Mouse (Mus musculus): Measurements from ENCODE around the gene Oprm1. TPM values are rescaled to one million over a fixed set of nuclear protein-coding genes. Genes with fewer than 3 reads are reported as not detected.
"Not testable (repeated sequence)": the region's sequence is repeated elsewhere in the genome, so short reads cannot be mapped to it uniquely, and the experiment has no call there.

Gene Oprm1
- total and polyA plus RNA-seq, 3 experiments, result 0.05 TPM; not detected in 2

DNA sequence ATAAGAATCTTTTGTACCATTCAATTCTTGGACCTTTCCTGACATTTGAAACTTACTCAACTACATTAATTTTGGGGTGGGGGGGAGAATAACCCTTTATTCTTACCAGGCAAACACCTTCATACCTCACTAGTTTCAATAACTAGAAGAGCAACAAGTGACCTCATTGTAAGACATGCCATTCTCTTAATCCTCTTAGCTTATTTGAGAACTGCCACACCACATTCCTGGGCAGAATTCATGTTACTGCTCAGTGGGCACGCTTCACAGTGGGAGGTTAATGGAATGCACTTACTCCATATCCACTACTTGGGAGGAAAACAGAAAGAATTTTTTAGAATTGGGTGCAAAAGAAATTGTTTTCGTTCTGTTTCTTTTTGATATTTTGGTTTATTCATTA, 90.5 kb downstream of the Oprm1 start:
- Histone ChIP-seq H3K4me3 (ENCODE audit: low read depth, low read length) (no peak overlapping the region), H3K36me3 (replicated peaks) (no peaks in the 10 kb centered on the region), H3K4me1 (ENCODE audit: insufficient read depth, low read depth, low read length) (no peaks in the 10 kb centered on the region), H3K9me3 (replicated peaks) (no peaks in the 10 kb centered on the region), H3K27me3 (ENCODE audit: insufficient read depth, low read length) (no peaks in the 10 kb centered on the region)
- DNase-seq (ENCODE audit: low spot score), result no peak
- no peak for TF ChIP-seq TAL1 (conservative IDR thresholded peaks at IDR 0.05; ENCODE audit: low read depth, low read length)
- TF ChIP-seq CTCF (IDR thresholded peaks at IDR 0.05; ENCODE audit: low read depth, low read length), result no peak
- no peak for TF ChIP-seq POLR2AphosphoS5 (IDR thresholded peaks at IDR 0.05; ENCODE audit: insufficient replicate concordance, low read depth, low read length)
- TF ChIP-seq GATA1 (IDR thresholded peaks at IDR 0.05; ENCODE audit: borderline replicate concordance, low read length), result no peak
- TF ChIP-seq GATA2 (IDR thresholded peaks at IDR 0.05; ENCODE audit: borderline replicate concordance, low read depth, low read length), result no peak
- no peak for ATAC-seq (ENCODE audit: extremely low read depth, insufficient number of reproducible peaks, low FRiP score, poor library complexity, severe bottlenecking)

- no peak for ATAC-seq (ENCODE audit: extremely low read depth, insufficient number of reproducible peaks, low FRiP score, poor library complexity, severe bottlenecking)
- no peaks in the 10 kb centered on the region for H3K4me1 ChIP-seq (ENCODE audit: insufficient read depth, low read depth, low read length)
- no peaks in the 10 kb centered on the region for H3K36me3 ChIP-seq (replicated peaks)
- TF ChIP-seq GATA1 (IDR thresholded peaks at IDR 0.05; ENCODE audit: borderline replicate concordance, low read length) (no peak), CTCF (IDR thresholded peaks at IDR 0.05; ENCODE audit: low read depth, low read length) (no peak), TAL1 (conservative IDR thresholded peaks at IDR 0.05; ENCODE audit: low read depth, low read length) (no peak), POLR2AphosphoS5 (IDR thresholded peaks at IDR 0.05; ENCODE audit: insufficient replicate concordance, low read depth, low read length) (no peak), GATA2 (IDR thresholded peaks at IDR 0.05; ENCODE audit: borderline replicate concordance, low read depth, low read length) (no peak)
- H3K4me3 ChIP-seq (ENCODE audit: low read depth, low read length), result no peak overlapping the region
- no peak for DNase-seq (ENCODE audit: low spot score)
- H3K27me3 ChIP-seq (ENCODE audit: insufficient read depth, low read length), result no peaks in the 10 kb centered on the region
- H3K9me3 ChIP-seq (replicated peaks), result no peaks in the 10 kb centered on the region
These were observed 97.5 kb downstream of the Oprm1 start for GRCm38 (mm10) chr10:6855812-6856211.

- no peak for DNase-seq (ENCODE audit: low spot score)
- ATAC-seq (ENCODE audit: extremely low read depth, insufficient number of reproducible peaks, low FRiP score, poor library complexity, severe bottlenecking), result no peak
These were observed 113.2 kb downstream of the Oprm1 start for GRCm38 (mm10) chr10:6871418-6872072.

DNA sequence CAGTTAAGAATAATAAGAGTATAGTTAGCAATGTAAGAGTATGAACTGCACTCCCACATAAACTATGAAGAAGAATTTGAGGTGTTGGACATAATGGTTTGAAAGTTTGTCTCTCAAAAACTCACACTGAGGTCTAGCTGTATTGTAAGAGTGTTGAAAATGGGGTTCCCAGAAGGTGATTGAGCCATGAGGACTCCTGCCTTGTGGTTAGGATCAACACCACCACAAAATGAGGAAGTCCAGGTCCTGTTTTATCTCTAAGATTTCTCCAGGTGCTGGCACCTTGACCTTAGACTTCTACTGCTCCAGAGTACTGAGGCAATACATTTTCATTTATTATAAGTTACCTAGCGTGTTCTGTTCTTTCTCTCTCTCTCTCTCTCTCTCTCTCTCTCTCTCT, 115.6 kb downstream of the Oprm1 start:
- no peaks in the 10 kb centered on the region for H3K4me1 ChIP-seq (ENCODE audit: insufficient read depth, low read depth, low read length)
- H3K36me3 ChIP-seq (replicated peaks), result no peaks in the 10 kb centered on the region
- no peak for TF ChIP-seq POLR2AphosphoS5 (IDR thresholded peaks at IDR 0.05; ENCODE audit: insufficient replicate concordance, low read depth, low read length)
- TF ChIP-seq GATA2 (IDR thresholded peaks at IDR 0.05; ENCODE audit: borderline replicate concordance, low read depth, low read length), result no peak
- TF ChIP-seq TAL1 (conservative IDR thresholded peaks at IDR 0.05; ENCODE audit: low read depth, low read length), result no peak
- TF ChIP-seq GATA1 (IDR thresholded peaks at IDR 0.05; ENCODE audit: borderline replicate concordance, low read length), result no peak
- no peak for TF ChIP-seq CTCF (IDR thresholded peaks at IDR 0.05; ENCODE audit: low read depth, low read length)
- no peak for ATAC-seq (ENCODE audit: extremely low read depth, insufficient number of reproducible peaks, low FRiP score, poor library complexity, severe bottlenecking)
- H3K9me3 ChIP-seq (replicated peaks), result 0 out of 2 replicates have a peak, but pooled peaks cover 2% of the 10 kb centered on the region
- DNase-seq (ENCODE audit: low spot score), result no peak
- H3K4me3 ChIP-seq (ENCODE audit: low read depth, low read length), result no peak overlapping the region
- no peaks in the 10 kb centered on the region for H3K27me3 ChIP-seq (ENCODE audit: insufficient read depth, low read length)

More at GRCm38 (mm10) chr10:6871418-6872072, 113.2 kb downstream of the Oprm1 start:
- no peaks in the 10 kb centered on the region for H3K4me1 ChIP-seq (ENCODE audit: insufficient read depth, low read depth, low read length)
- no peak overlapping the region for H3K4me3 ChIP-seq (ENCODE audit: low read depth, low read length)
- H3K27me3 ChIP-seq (ENCODE audit: insufficient read depth, low read length), result no peaks in the 10 kb centered on the region
- H3K9me3 ChIP-seq (replicated peaks), result peaks cover 7% of the 10 kb centered on the region; the same call in 1 of the 2 replicates
- no peaks in the 10 kb centered on the region for H3K36me3 ChIP-seq (replicated peaks)
- TF ChIP-seq GATA2 (IDR thresholded peaks at IDR 0.05; ENCODE audit: borderline replicate concordance, low read depth, low read length) (no peak), GATA1 (IDR thresholded peaks at IDR 0.05; ENCODE audit: borderline replicate concordance, low read length) (no peak), POLR2AphosphoS5 (IDR thresholded peaks at IDR 0.05; ENCODE audit: insufficient replicate concordance, low read depth, low read length) (no peak), CTCF (IDR thresholded peaks at IDR 0.05; ENCODE audit: low read depth, low read length) (no peak), TAL1 (conservative IDR thresholded peaks at IDR 0.05; ENCODE audit: low read depth, low read length) (no peak)

DNA sequence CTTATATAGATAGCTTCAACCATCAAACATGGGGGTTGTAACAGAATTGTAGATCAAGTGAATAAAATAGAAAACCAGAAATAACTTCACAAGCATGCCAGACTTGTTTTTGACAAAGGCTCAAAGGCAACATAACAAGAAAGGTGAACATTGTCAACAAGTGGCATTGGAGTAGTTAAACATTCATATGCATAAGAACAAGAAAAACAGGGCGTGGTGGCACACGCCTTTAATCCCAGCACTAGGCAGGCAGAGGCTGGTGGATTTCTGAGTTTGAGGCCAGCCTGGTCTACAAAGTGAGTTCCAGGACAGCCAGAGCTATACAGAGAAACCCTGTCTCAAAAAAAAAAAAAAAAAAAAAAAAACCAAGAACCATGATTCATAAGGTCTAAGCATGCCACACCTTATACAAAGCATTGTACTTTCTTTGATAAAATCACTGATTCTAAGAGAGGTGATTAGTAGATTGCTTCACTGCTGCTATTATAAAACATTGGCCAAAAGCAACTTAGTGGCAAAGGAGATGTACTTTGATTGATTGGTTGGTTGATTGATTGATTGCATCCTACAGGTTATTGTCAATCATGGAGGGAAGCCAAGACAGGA, 120.1 kb downstream of the Oprm1 start:
- Histone ChIP-seq H3K27me3 (ENCODE audit: insufficient read depth, low read length) (no peaks in the 10 kb centered on the region), H3K36me3 (replicated peaks) (no peaks in the 10 kb centered on the region), H3K4me3 (ENCODE audit: low read depth, low read length) (no peak overlapping the region), H3K9me3 (replicated peaks) (no peaks in the 10 kb centered on the region), H3K4me1 (ENCODE audit: insufficient read depth, low read depth, low read length) (no peaks in the 10 kb centered on the region)
- TF ChIP-seq CTCF (IDR thresholded peaks at IDR 0.05; ENCODE audit: low read depth, low read length), result no peak
- TF ChIP-seq GATA1 (IDR thresholded peaks at IDR 0.05; ENCODE audit: borderline replicate concordance, low read length), result no peak
- no peak for TF ChIP-seq TAL1 (conservative IDR thresholded peaks at IDR 0.05; ENCODE audit: low read depth, low read length)
- TF ChIP-seq GATA2 (IDR thresholded peaks at IDR 0.05; ENCODE audit: borderline replicate concordance, low read depth, low read length), result no peak
- TF ChIP-seq POLR2AphosphoS5 (IDR thresholded peaks at IDR 0.05; ENCODE audit: insufficient replicate concordance, low read depth, low read length), result no peak
- DNase-seq (ENCODE audit: low spot score) (no peak), ATAC-seq (ENCODE audit: extremely low read depth, insufficient number of reproducible peaks, low FRiP score, poor library complexity, severe bottlenecking) (no peak)

GRCm38 (mm10) chr10:6882041-6882440, 123.7 kb downstream of the Oprm1 start:
- not testable (repeated sequence) for H3K4me1 ChIP-seq (ENCODE audit: insufficient read depth, low read depth, low read length); DNase-seq (ENCODE audit: low spot score); H3K9me3 ChIP-seq (replicated peaks); ATAC-seq (ENCODE audit: extremely low read depth, insufficient number of reproducible peaks, low FRiP score, poor library complexity, severe bottlenecking); H3K36me3 ChIP-seq (replicated peaks); H3K4me3 ChIP-seq (ENCODE audit: low read depth, low read length); H3K27me3 ChIP-seq (ENCODE audit: insufficient read depth, low read length)

All from G1E (cell line).